Mouse (Mus musculus) liver, adult 2 months (tissue): ENCODE measurements around the gene Smarcc1. TPM values are rescaled to one million over a fixed set of nuclear protein-coding genes. Genes with fewer than 3 reads are reported as not detected.
"Not testable (repeated sequence)": the region's sequence is repeated elsewhere in the genome, so short reads cannot be mapped to it uniquely, and the experiment has no call there.

Source experiments
- DNase-seq: peaks from one replicate; pipeline ENCODE4 v3.0.0-alpha.2; 2011; ENCODE audit warnings: low read depth, low spot score; ENCODE audit errors: extremely low read depth
- H3K27ac ChIP-seq: fragments of 200-500 bp; replicated peaks from 2 replicates; pipeline ENCODE4 v1.5.1; 2012; ENCODE audit warnings: low read depth, mild to moderate bottlenecking, control low read depth, inconsistent platforms, low read length; ENCODE audit not compliant: insufficient read depth
- H3K27me3 ChIP-seq: fragments of 200-500 bp; 2 replicates; pipeline ENCODE4 v1.6.1; 2012; ENCODE audit warnings: mild to moderate bottlenecking, moderate library complexity, low read length, inconsistent platforms; ENCODE audit not compliant: control insufficient read depth, insufficient read depth
- H3K36me3 ChIP-seq: fragments of 200-500 bp; 2 replicates; pipeline ENCODE4 v1.6.1; 2012; ENCODE audit warnings: low read length, inconsistent platforms; ENCODE audit not compliant: control insufficient read depth, insufficient read depth
- H3K4me1 ChIP-seq: fragments of 200-500 bp; 2 replicates; pipeline ENCODE4 v1.6.1; 2011; ENCODE audit warnings: low read length; ENCODE audit not compliant: control insufficient read depth, insufficient read depth
- H3K4me3 ChIP-seq: fragments of 200-500 bp; 2 replicates; pipeline ENCODE4 v1.5.1; 2011; ENCODE audit warnings: low read depth, mild to moderate bottlenecking, control low read depth, low read length, moderate library complexity; ENCODE audit not compliant: insufficient read depth
- H3K79me2 ChIP-seq: fragments of 200-500 bp; 2 replicates; pipeline ENCODE4 v1.6.1; 2012; ENCODE audit warnings: inconsistent platforms, mild to moderate bottlenecking, low read length, moderate library complexity; ENCODE audit not compliant: control insufficient read depth, insufficient read depth
- H3K9ac ChIP-seq: fragments of 200-500 bp; 2 replicates; pipeline ENCODE4 v1.6.1; 2012; ENCODE audit warnings: low read depth, mild to moderate bottlenecking, control low read depth, inconsistent platforms, low read length
- CTCF ChIP-seq: fragments of 200-500 bp; IDR thresholded peaks from 2 replicates; pipeline ENCODE4 v1.5.1; 2011; ENCODE audit warnings: low read depth, low read length, control low read depth
- POLR2A ChIP-seq: fragments of 200-500 bp; IDR thresholded peaks from 2 replicates; pipeline ENCODE4 v1.6.1; 2011; ENCODE audit warnings: low read length, control low read depth; ENCODE audit not compliant: insufficient read depth; ENCODE audit errors: extremely low read depth
- WGBS: fragments of 180-500 bp; shearing (Covaris S2); methylation state at CpG from one replicate; pipeline ENCODE4 v1.1.7; 2018; 5-methylcytosine and 5-hydroxymethylcytosine counted together
- polyA plus RNA-seq: library from polyadenylated mRNA; depleted of rRNA; stranded (reverse); fragments of >200 nt; gene quantifications from 2 replicates; pipeline ENCODE4 v1.2.3, GENCODE M21; 2012; rRNA removed
- total RNA-seq: library from RNA; depleted of rRNA; stranded (reverse); fragments of >200 nt; gene quantifications from 2 replicates; pipeline ENCODE4 v1.2.3, GENCODE M21; 2014; rRNA removed

The Smarcc1 gene
- total RNA-seq: 9.8 and 11.3 TPM in 2 replicates
- polyA plus RNA-seq: 6.6 and 7.5 TPM in 2 replicates

DNA sequence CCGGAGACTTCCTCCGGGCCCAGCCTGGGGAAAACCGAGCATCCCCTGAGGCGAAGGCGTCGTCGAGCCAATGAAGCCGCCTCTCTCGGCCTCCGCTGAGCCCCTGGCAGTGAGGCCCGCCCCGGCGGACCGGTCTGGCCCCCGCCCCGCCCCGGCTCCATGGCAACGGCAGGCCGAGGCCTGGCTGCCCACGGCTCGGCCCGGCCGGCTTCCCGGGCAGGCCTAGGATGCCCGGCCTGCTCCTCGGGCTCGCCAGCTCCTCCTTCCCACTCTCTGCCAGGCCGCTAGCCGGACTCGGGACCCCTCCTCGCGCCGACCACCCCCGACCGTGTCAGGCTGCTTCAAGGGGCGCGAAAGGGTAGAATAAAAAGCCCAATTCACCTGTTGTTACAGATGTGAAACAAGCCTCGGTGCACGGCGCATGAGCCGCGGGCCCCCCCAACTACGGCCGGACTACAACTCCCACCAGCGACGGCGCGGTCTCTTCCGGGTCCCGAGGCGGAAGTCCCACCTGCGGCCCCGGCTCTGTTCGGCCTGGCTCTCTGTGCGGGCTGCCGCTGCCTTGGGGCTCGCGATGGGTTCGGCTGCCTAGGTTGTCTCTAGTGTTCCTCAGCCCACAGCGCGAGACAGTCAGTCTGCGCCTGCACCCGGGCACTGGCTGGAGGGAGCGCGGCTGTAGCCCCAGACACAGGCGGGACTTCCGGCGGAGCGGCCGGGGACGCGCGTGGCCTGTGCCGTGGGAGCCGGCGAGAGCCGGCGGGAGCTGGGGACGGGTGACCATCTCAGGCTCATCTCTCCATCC lies at the start of gene Smarcc1:
TSS of gene Smarcc1 (plus strand) at position 732 of the 802 bp plus-strand sequence.
- H3K4me1 ChIP-seq: peaks cover 4% of the 10 kb centered on the region
- under 1% methylated on average over 78 of the region's 79 CpGs for WGBS

DNA sequence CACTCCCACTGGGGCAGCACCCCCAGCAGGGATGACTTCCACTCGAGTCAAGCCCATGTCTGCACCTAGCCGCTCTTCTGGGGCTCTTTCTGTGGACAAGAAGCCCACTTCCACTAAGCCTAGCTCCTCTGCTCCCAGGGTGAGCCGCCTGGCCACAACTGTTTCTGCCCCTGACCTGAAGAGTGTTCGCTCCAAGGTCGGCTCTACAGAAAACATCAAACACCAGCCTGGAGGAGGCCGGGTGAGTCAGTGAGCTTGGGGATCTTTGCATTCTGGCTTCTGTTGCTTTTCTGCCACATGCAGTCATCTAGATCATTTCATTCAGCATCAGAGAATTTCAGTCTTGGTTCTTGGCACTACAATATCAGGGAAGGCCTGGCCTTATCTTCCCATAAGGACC lies 48.8 kb upstream of the Smarcc1 start:
- Histone ChIP-seq H3K79me2 (no peaks in the 10 kb centered on the region), H3K27ac (no peak overlapping the region), H3K27me3 (no peaks in the 10 kb centered on the region), H3K4me3 (no peak overlapping the region), H3K4me1 (no peaks in the 10 kb centered on the region), H3K9ac (no peak overlapping the region), H3K36me3 (peaks cover 32% of the 10 kb centered on the region)
- TF ChIP-seq POLR2A (no peak), CTCF (no peak)
- WGBS: 88% methylated on average over 6 of the region's 6 CpGs
- DNase-seq: no peak

More for the DNA sequence above, at the start of gene Smarcc1:
- DNase-seq: peak; percentile 77
- Histone ChIP-seq H3K9ac (peak within 1 kb of the TSS; percentile 99), H3K79me2 (no peaks in the 10 kb centered on the region), H3K27me3 (no peaks in the 10 kb centered on the region), H3K36me3 (0 out of 2 replicates have a peak, but pooled peaks cover 4% of the 10 kb centered on the region), H3K27ac (peak within 1 kb of the TSS; percentile 96), H3K4me3 (peak within 1 kb of the TSS; percentile 92)
- TF ChIP-seq POLR2A (0 out of 2 replicates have a peak, but pooled peaks have one; percentile 64), CTCF (no peak)

DNA sequence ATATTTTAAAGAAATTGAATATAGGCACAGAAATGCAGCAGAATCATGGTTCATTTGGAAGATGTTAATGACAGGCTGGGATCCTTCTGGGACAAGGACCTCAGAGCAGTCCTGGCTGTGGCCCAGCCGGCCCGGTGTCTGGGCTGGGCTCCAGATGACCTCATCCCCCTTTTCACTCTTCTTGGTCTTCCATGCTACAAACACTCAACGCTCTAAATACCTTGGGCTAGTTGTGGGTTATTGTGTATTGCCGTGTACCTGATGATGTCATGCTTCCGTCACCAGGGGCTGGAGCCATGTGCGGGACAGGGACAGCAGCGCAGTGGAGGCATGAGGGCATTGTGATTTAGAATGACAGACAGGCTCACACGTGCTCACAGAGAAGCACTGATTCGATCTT lies 47.1 kb upstream of the Smarcc1 start:
- no peaks in the 10 kb centered on the region for H3K27me3 ChIP-seq
- H3K4me1 ChIP-seq: no peaks in the 10 kb centered on the region
- WGBS: 57% methylated on average over 9 of the region's 9 CpGs

DNA sequence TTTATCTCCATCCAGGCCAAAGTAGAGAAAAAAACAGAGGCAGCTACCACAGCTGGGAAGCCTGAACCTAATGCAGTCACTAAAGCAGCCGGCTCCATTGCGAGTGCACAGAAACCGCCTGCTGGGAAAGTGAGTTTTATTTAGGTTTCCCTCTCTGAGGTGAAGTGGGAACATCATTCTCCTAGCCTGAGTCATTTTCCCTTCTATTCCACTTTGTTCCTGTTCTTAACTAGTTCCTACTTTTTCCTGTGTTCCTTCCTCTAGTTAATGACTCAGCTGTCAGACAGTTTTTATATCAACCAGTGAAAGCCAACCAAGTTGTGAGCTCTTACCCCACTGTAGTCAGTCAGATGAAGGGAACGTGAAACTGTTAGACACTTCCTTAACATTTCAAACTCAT lies 46.5 kb upstream of the Smarcc1 start:
- no peak for DNase-seq
- Histone ChIP-seq H3K27ac (no peak overlapping the region), H3K79me2 (no peaks in the 10 kb centered on the region), H3K4me1 (no peaks in the 10 kb centered on the region), H3K27me3 (no peaks in the 10 kb centered on the region), H3K36me3 (peaks cover 28% of the 10 kb centered on the region), H3K4me3 (no peak overlapping the region), H3K9ac (no peak overlapping the region)
- no peak for TF ChIP-seq CTCF
- no peak for TF ChIP-seq POLR2A
- WGBS: 79% methylated on average over 4 of the region's 4 CpGs

More for the DNA sequence above, 47.1 kb upstream of the Smarcc1 start:
- Histone ChIP-seq H3K36me3 (peaks cover 29% of the 10 kb centered on the region), H3K9ac (no peak overlapping the region), H3K79me2 (no peaks in the 10 kb centered on the region), H3K27ac (no peak overlapping the region), H3K4me3 (no peak overlapping the region)
- TF ChIP-seq CTCF (no peak), POLR2A (no peak)
- no peak for DNase-seq

DNA sequence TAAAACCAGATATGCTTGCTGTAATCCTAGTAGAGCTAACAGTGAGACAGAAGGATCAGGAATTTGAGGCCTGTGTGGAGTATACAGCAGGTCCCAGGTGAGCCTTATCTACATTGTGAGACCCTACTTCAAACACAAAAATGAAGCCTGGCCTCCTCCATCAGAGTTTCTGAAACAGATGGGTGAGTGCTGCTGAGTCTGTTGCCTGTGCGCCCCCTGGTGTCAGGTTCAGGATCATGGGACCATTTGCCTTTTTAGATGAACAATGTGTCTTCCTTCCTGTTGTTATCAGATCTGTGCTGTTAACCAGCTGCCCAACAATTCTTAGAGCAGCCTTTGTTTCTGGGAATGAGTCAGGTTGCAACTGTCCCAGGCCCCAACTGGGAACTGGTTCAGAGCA lies 45.7 kb upstream of the Smarcc1 start:
- H3K9ac ChIP-seq: no peak overlapping the region
- 47% methylated on average over 1 of the region's 1 CpGs for WGBS
- H3K79me2 ChIP-seq: no peaks in the 10 kb centered on the region
- DNase-seq: peak; percentile 16
- H3K27ac ChIP-seq: no peak overlapping the region
- no peaks in the 10 kb centered on the region for H3K4me1 ChIP-seq
- TF ChIP-seq CTCF (peak; percentile 81), POLR2A (no peak)
- H3K27me3 ChIP-seq: no peaks in the 10 kb centered on the region
- no peak overlapping the region for H3K4me3 ChIP-seq
- peaks cover 28% of the 10 kb centered on the region for H3K36me3 ChIP-seq

DNA sequence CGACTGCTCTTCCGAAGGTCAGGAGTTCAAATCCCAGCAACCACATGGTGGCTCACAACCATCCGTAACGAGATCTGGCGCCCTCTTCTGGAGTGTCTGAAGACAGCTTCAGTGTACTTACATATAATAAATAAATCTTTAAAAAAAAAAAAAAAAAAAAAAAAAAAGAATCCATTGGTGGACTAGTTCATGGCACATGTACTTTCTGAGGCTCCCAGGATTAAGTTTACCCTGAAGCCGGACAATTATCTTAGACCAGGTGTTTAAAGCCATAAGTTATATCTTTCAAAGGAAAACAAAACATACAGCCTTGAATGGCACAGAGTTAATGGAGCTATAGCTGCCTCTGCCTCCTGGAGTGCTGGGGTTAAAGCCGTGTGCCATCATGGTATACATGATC lies 41.0 kb upstream of the Smarcc1 start:
- not testable (repeated sequence) for H3K9ac ChIP-seq, H3K4me3 ChIP-seq, H3K27me3 ChIP-seq, H3K79me2 ChIP-seq, DNase-seq, H3K27ac ChIP-seq, H3K4me1 ChIP-seq, H3K36me3 ChIP-seq
- 93% methylated on average over 4 of the region's 7 CpGs for WGBS
